Mouse (Mus musculus) forebrain, embryonic 16.5 days (tissue): ENCODE results near the gene Gm28048. TPM values are rescaled to one million over a fixed set of nuclear protein-coding genes. Genes with fewer than 3 reads are reported as not detected.

Source experiments
- ATAC-seq: fragments of 200-750 bp; cut with Nextera tagmentation; 2 replicates; pipeline ENCODE4 v1.8.0; 2017; ENCODE audit warnings: mild to moderate bottlenecking, moderate library complexity
- H3K27ac ChIP-seq: fragments of 300-500 bp; sonication (generic); 2 replicates; pipeline ENCODE4 v1.5.1; 2014; ENCODE audit warnings: low read length, control low read depth
- H3K27me3 ChIP-seq: fragments of 300-500 bp; sonication (generic); replicated peaks from 2 replicates; pipeline ENCODE4 v1.6.1; 2014; ENCODE audit warnings: low read length; ENCODE audit not compliant: control insufficient read depth, insufficient read depth
- H3K36me3 ChIP-seq: fragments of 300-500 bp; sonication (generic); 2 replicates; pipeline ENCODE4 v1.6.1; 2014; ENCODE audit not compliant: control insufficient read depth, insufficient read depth
- H3K4me1 ChIP-seq: fragments of 300-500 bp; sonication (generic); replicated peaks from 2 replicates; pipeline ENCODE4 v1.6.1; 2014; ENCODE audit warnings: low read length; ENCODE audit not compliant: control insufficient read depth, insufficient read depth
- H3K4me2 ChIP-seq: fragments of 300-500 bp; sonication (generic); 2 replicates; pipeline ENCODE4 v1.6.1; 2014; ENCODE audit warnings: mild to moderate bottlenecking, low read length, control low read depth
- H3K4me3 ChIP-seq: fragments of 300-500 bp; sonication (generic); replicated peaks from 2 replicates; pipeline ENCODE4 v1.5.1; 2014; ENCODE audit warnings: mild to moderate bottlenecking, low read length, control low read depth
- H3K9ac ChIP-seq: fragments of 300-500 bp; sonication (generic); replicated peaks from 2 replicates; pipeline ENCODE4 v1.6.1; 2014; ENCODE audit warnings: low read depth, low read length, control low read depth
- H3K9me3 ChIP-seq: fragments of 300-500 bp; sonication (generic); 2 replicates; pipeline ENCODE4 v1.6.1; 2016; ENCODE audit warnings: low read length; ENCODE audit not compliant: control insufficient read depth
- WGBS: fragments of 180-500 bp; shearing (Covaris S2); extraction: QIAGEN DNeasy Blood & Tissue Kit; methylation state at CpG from one replicate; pipeline ENCODE4 v1.1.7; 2014; 5-methylcytosine and 5-hydroxymethylcytosine counted together
- polyA plus RNA-seq: library from polyadenylated mRNA; unstranded; fragments of >200 nt; fragmentation: Nextera tagmentation; extraction: Ambion mirVana; gene quantifications from 2 replicates; pipeline ENCODE4 v1.2.1, GENCODE M21; 2015

Gm28048 gene
- polyA plus RNA-seq, 1 experiment from 2014 or later: 3.0 TPM

DNA sequence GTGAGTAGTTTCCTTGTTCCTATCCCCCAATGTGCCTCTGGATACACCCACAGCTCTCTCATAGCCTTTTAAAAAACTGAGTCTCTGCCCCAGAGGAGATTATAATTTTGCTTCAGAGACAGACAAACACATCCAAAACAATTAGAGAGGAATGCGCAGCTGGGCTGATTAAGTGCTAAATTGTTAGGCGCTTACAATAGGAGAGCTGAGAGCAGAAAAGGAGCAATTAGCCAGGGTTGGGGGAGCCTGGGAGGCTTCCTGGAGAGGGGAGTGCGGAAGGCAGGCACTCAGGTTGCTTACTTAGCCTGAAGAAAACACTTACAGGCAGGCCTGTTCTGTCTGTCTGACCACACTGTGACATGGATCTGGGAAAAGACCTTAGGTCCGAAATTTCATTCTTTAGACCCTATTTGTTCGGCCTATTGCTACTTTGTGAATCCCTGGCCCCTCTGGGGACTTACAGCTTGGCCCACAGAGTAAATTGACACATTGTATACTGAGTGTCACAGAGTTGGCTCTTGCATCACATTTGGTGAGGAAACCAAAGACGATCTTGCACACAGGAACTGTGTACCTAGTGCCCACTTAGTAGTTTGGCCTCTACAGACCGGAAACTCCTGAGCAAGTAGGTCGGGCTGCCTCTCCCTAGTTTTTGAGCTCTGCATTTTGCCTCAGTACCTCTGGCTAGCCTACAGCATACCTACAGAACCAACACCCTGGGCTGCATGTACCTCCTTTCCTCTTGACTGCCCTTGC, 117.4 kb downstream of the Gm28048 start:
- H3K36me3 ChIP-seq: no peaks in the 10 kb centered on the region
- no peak overlapping the region for H3K9ac ChIP-seq
- H3K9me3 ChIP-seq: no peaks in the 10 kb centered on the region
- no peak overlapping the region for H3K4me3 ChIP-seq
- peak; percentile 51 for ATAC-seq
- peaks cover 20% of the 10 kb centered on the region for H3K4me1 ChIP-seq
- WGBS: 23% methylated on average over 8 of the region's 8 CpGs
- no peak overlapping the region for H3K4me2 ChIP-seq
- peaks cover 18% of the 10 kb centered on the region for H3K27me3 ChIP-seq
- no peak overlapping the region for H3K27ac ChIP-seq

DNA sequence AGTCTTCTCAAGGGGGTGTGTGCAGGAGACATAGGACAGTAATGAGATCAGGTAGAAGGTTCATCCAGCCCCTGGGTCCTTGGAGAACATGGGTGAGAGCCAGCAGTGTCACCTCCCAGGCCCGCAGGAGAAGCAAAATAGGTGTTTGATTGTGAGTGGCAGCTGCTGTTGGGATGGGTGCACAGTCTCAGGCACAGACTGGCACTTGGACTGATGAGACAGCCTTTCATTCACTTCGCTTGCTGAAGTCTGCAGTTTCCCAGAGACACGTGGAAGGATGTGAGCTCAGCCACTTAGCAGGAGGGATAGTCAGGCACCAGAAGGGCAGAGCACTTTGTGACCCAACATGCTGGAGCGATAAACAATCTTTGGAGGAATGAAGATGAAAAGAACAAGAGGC, 118.3 kb downstream of the Gm28048 start:
- 24% methylated on average over 4 of the region's 4 CpGs for WGBS
- Histone ChIP-seq H3K4me3 (no peak overlapping the region), H3K27ac (no peak overlapping the region), H3K9me3 (no peaks in the 10 kb centered on the region), H3K4me1 (peaks cover 27% of the 10 kb centered on the region), H3K9ac (no peak overlapping the region), H3K4me2 (no peak overlapping the region), H3K27me3 (peaks cover 21% of the 10 kb centered on the region), H3K36me3 (no peaks in the 10 kb centered on the region)
- ATAC-seq: no peak

- H3K4me3 ChIP-seq: no peak overlapping the region
- no peaks in the 10 kb centered on the region for H3K9me3 ChIP-seq
- no peak overlapping the region for H3K9ac ChIP-seq
- ATAC-seq: no peak
- no peak overlapping the region for H3K4me2 ChIP-seq
- peaks cover 36% of the 10 kb centered on the region for H3K27me3 ChIP-seq
- H3K4me1 ChIP-seq: peaks cover 31% of the 10 kb centered on the region
- H3K36me3 ChIP-seq: no peaks in the 10 kb centered on the region
- no peak overlapping the region for H3K27ac ChIP-seq
- WGBS: 51% methylated on average over 4 of the region's 4 CpGs
Measured at GRCm38 (mm10) chr11:22861315-22861714, 120.6 kb downstream of the Gm28048 start.

GRCm38 (mm10) chr11:22860335-22861227, 121.3 kb downstream of the Gm28048 start, which contains the start of gene B3gnt2:
Gene B3gnt2 (minus strand): TSS chr11:22860961.
- Histone ChIP-seq H3K9me3 (no peaks in the 10 kb centered on the region), H3K27me3 (peaks cover 36% of the 10 kb centered on the region), H3K4me2 (peak within 1 kb of the TSS; percentile 100), H3K9ac (peak within 1 kb of the TSS; percentile 56), H3K36me3 (no peaks in the 10 kb centered on the region), H3K27ac (no peak within 1 kb of the TSS), H3K4me1 (peaks cover 31% of the 10 kb centered on the region), H3K4me3 (peak within 1 kb of the TSS; percentile 68)
- WGBS: 7% methylated on average over 41 of the region's 41 CpGs
- ATAC-seq: no peak

- WGBS: under 1% methylated on average over 47 of the region's 55 CpGs
- Histone ChIP-seq H3K4me1 (peaks cover 30% of the 10 kb centered on the region), H3K9me3 (no peaks in the 10 kb centered on the region), H3K9ac (peak overlapping the region; percentile 56), H3K36me3 (no peaks in the 10 kb centered on the region), H3K4me3 (peak overlapping the region; percentile 68), H3K27me3 (peaks cover 36% of the 10 kb centered on the region), H3K27ac (no peak overlapping the region), H3K4me2 (peak overlapping the region; percentile 100)
- peak; percentile 91 for ATAC-seq
Measured at GRCm38 (mm10) chr11:22859633-22860334, 122.1 kb downstream of the Gm28048 start.

DNA sequence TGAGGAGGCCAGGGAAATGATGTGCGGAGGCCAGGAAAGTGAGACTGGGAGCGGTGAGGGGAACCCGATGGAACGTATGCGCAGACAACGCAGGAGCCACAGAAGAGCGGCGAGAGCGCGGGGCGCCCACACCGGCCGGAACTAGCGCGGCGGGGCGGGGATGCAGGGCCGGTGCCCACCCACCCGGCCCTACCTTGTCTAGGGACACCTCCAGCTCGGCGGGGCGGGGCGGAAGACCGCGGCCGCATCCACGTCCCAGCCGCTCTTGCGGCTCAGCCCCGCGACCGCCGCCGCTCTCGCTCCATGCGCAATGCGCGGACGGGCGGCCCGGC, 122.6 kb downstream of the Gm28048 start:
- no peaks in the 10 kb centered on the region for H3K36me3 ChIP-seq
- peaks cover 24% of the 10 kb centered on the region for H3K4me1 ChIP-seq
- H3K4me2 ChIP-seq: peak overlapping the region; percentile 100
- 0% methylated on average over 26 of the region's 41 CpGs for WGBS
- H3K9ac ChIP-seq: peak overlapping the region; percentile 56
- peaks cover 36% of the 10 kb centered on the region for H3K27me3 ChIP-seq
- H3K27ac ChIP-seq: no peak overlapping the region
- H3K9me3 ChIP-seq: no peaks in the 10 kb centered on the region
- ATAC-seq: no peak
- H3K4me3 ChIP-seq: peak overlapping the region; percentile 68

GRCm38 (mm10) chr11:22858441-22859300, 123.2 kb downstream of the Gm28048 start:
- peak overlapping the region; percentile 100 for H3K4me2 ChIP-seq
- 2% methylated on average over 49 of the region's 50 CpGs for WGBS
- H3K9ac ChIP-seq: peak overlapping the region; percentile 56
- H3K27me3 ChIP-seq: peaks cover 36% of the 10 kb centered on the region
- no peaks in the 10 kb centered on the region for H3K9me3 ChIP-seq
- peaks cover 20% of the 10 kb centered on the region for H3K4me1 ChIP-seq
- peak; percentile 37 for ATAC-seq
- no peak overlapping the region for H3K27ac ChIP-seq
- H3K4me3 ChIP-seq: peak overlapping the region; percentile 68
- no peaks in the 10 kb centered on the region for H3K36me3 ChIP-seq

- Histone ChIP-seq H3K4me3 (peak overlapping the region; percentile 68), H3K4me2 (peak overlapping the region; percentile 100), H3K4me1 (peaks cover 20% of the 10 kb centered on the region), H3K27ac (no peak overlapping the region), H3K9me3 (no peaks in the 10 kb centered on the region), H3K9ac (no peak overlapping the region), H3K27me3 (peaks cover 36% of the 10 kb centered on the region), H3K36me3 (no peaks in the 10 kb centered on the region)
- 13% methylated on average over 25 of the region's 25 CpGs for WGBS
- no peak for ATAC-seq
Measured at GRCm38 (mm10) chr11:22857705-22858440, 124.0 kb downstream of the Gm28048 start.
